Mouse (Mus musculus): ENCODE data around the gene Sfn. TPM values are rescaled to one million over a fixed set of nuclear protein-coding genes. Genes with fewer than 3 reads are reported as not detected.

Sfn gene
- polyA plus RNA-seq, 1 experiment: 0.56 TPM

DNA sequence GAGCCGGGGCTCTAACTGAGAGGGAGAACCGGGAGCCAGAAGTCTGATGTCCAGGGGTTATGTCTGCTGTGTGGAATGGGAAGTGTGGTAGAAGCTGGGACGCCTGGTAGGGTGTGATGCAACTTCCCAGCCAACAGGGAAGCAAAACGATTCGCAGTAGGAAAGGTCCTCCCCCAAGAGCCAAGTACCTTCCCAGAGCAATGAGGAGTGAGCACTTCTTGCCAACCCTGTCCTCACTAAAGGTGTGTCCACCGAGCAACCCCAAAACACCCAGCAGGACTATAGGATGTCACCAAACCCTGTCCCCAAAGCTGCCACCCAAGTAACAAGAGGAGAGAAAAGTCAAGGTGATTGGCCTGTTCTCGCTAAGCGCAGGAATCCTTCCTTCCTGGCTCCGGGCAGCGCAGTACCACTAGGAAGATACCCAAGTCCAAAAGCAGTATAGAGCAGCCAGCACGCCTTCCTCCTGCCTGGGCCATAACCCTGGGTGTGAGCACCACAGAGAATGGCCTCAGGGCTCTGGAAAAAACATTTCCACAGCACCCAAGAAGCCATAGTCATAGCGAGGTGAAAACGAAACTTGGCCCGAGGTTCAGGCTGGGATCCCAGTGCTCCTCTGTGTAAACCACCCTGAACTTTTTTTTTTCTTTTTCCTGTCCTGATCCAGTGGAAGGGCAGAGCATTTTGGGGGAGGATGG is 29.3 kb upstream of the Sfn start:
- H3K27me3 ChIP-seq (ENCODE audit: control insufficient read depth, insufficient read depth, insufficient read length): no peaks in the 10 kb centered on the region
- peak overlapping the region; percentile 46 for H3K4me3 ChIP-seq
- no peaks in the 10 kb centered on the region for H3K36me3 ChIP-seq (ENCODE audit: control insufficient read depth, insufficient read depth)
- H3K79me2 ChIP-seq (ENCODE audit: control insufficient read depth, insufficient read depth): peaks cover 33% of the 10 kb centered on the region
- no peak overlapping the region for H3ac ChIP-seq (ENCODE audit: control insufficient read depth, insufficient read length)
- TF ChIP-seq USF1 (IDR thresholded peaks at IDR 0.05; ENCODE audit: low read depth) (no peak), MYOG (IDR thresholded peaks at IDR 0.05; ENCODE audit: control insufficient read depth in 1 of 3, insufficient read depth in 1 of 3, insufficient read length in 2 of 3, low read depth in 2 of 3) (no peak), CEBPB (IDR thresholded peaks at IDR 0.05; ENCODE audit: insufficient read depth, poor library complexity, severe bottlenecking) (no peak), POLR2A (IDR thresholded peaks at IDR 0.05; ENCODE audit: insufficient read length, low read depth) (no peak), MYOD1 (IDR thresholded peaks at IDR 0.05; ENCODE audit: control insufficient read depth in 1 of 3, insufficient read length in 2 of 3, low read depth in 2 of 3) (no peak), REST (IDR thresholded peaks at IDR 0.05; ENCODE audit: insufficient read depth, insufficient read length) (no peak), E2F4 (IDR thresholded peaks at IDR 0.05; ENCODE audit: insufficient read depth) (no peak), POLR2AphosphoS2 (IDR thresholded peaks at IDR 0.05; ENCODE audit: insufficient read length, low read depth) (no peak), MAX (IDR thresholded peaks at IDR 0.05; ENCODE audit: low read depth) (no peak), SRF (IDR thresholded peaks at IDR 0.05; ENCODE audit: control insufficient read depth, insufficient read length, low read depth) (no peak), TCF12 (IDR thresholded peaks at IDR 0.05; ENCODE audit: insufficient read depth, poor library complexity, severe bottlenecking) (no peak), TCF3 (IDR thresholded peaks at IDR 0.05; ENCODE audit: insufficient read length, low read depth) (no peak)
- H3K4me2 ChIP-seq (ENCODE audit: low read depth): peak overlapping the region; percentile 91

DNA sequence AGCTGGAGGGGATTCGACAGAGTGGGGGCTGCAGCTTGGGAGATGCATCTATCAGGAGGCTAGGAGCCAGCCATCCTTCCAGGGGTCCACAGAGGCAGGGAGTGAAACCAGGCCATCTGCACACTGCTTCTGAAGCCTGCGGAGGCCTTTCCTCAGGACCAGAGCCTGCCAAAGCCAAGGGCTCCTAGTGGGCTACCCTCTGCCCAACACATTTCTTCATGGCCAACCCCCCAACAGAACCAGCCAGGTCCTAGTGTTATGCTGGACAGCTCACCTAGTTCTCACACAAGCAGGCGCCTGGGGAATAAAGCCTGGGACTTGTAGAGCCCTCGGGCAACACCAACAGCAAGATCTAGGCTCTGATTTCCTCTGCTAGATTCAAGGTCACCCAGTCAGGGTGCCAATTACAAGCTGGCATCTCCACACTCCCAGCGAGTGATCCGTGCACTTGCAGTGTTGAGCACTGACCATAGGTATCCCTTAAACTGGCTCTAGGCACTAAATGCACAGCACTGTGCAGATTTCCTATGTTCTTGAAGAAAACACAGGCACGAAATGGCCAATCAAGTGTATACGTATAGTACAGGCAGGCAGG is 28.5 kb upstream of the Sfn start:
- Histone ChIP-seq H3ac (ENCODE audit: control insufficient read depth, insufficient read length) (no peak overlapping the region), H3K36me3 (ENCODE audit: control insufficient read depth, insufficient read depth) (no peaks in the 10 kb centered on the region), H3K79me2 (ENCODE audit: control insufficient read depth, insufficient read depth) (peaks cover 33% of the 10 kb centered on the region), H3K27me3 (ENCODE audit: control insufficient read depth, insufficient read depth, insufficient read length) (no peaks in the 10 kb centered on the region), H3K4me2 (ENCODE audit: low read depth) (no peak overlapping the region), H3K4me3 (no peak overlapping the region)
- no peak for TF ChIP-seq SRF (IDR thresholded peaks at IDR 0.05; ENCODE audit: control insufficient read depth, insufficient read length, low read depth)
- no peak for TF ChIP-seq TCF3 (IDR thresholded peaks at IDR 0.05; ENCODE audit: insufficient read length, low read depth)
- no peak for TF ChIP-seq TCF12 (IDR thresholded peaks at IDR 0.05; ENCODE audit: insufficient read depth, poor library complexity, severe bottlenecking)
- TF ChIP-seq MAX (IDR thresholded peaks at IDR 0.05; ENCODE audit: low read depth): no peak
- no peak for TF ChIP-seq USF1 (IDR thresholded peaks at IDR 0.05; ENCODE audit: low read depth)
- TF ChIP-seq POLR2AphosphoS2 (IDR thresholded peaks at IDR 0.05; ENCODE audit: insufficient read length, low read depth): no peak
- TF ChIP-seq E2F4 (IDR thresholded peaks at IDR 0.05; ENCODE audit: insufficient read depth): no peak

DNA sequence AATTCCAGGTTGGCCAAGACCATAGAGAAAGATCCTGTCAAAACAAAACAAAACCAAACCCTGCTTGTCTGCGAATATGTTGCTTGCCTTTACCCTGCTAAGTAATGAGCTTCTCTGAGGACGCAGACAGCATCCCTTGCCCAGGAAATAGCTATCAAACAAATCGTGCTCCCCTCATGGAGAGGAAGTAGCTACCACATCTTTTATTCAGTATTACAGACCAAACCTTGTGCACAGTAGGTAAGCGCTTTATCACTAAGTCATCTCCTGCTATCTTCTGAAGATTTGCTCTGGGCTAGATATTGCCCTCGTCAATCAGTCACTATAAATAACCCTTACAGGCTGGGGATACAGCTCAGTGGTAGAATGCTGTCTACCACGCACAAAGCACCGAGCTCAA is 27.2 kb upstream of the Sfn start:
- H3K79me2 ChIP-seq (ENCODE audit: control insufficient read depth, insufficient read depth): peaks cover 33% of the 10 kb centered on the region
- TF ChIP-seq REST (IDR thresholded peaks at IDR 0.05; ENCODE audit: insufficient read depth, insufficient read length) (no peak), MAX (IDR thresholded peaks at IDR 0.05; ENCODE audit: low read depth) (no peak), USF1 (IDR thresholded peaks at IDR 0.05; ENCODE audit: low read depth) (no peak), TCF12 (IDR thresholded peaks at IDR 0.05; ENCODE audit: insufficient read depth, poor library complexity, severe bottlenecking) (no peak), TCF3 (IDR thresholded peaks at IDR 0.05; ENCODE audit: insufficient read length, low read depth) (no peak), MYOD1 (IDR thresholded peaks at IDR 0.05; ENCODE audit: control insufficient read depth in 1 of 3, insufficient read length in 2 of 3, low read depth in 2 of 3) (no peak), E2F4 (IDR thresholded peaks at IDR 0.05; ENCODE audit: insufficient read depth) (no peak), SRF (IDR thresholded peaks at IDR 0.05; ENCODE audit: control insufficient read depth, insufficient read length, low read depth) (no peak)
- no peak overlapping the region for H3K4me3 ChIP-seq

GRCm38 (mm10) chr4:133628517-133628916 is 26.5 kb upstream of the Sfn start:
- H3K79me2 ChIP-seq (ENCODE audit: control insufficient read depth, insufficient read depth): peaks cover 33% of the 10 kb centered on the region
- no peak overlapping the region for H3K4me3 ChIP-seq
- H3ac ChIP-seq (ENCODE audit: control insufficient read depth, insufficient read length): no peak overlapping the region
- no peaks in the 10 kb centered on the region for H3K27me3 ChIP-seq (ENCODE audit: control insufficient read depth, insufficient read depth, insufficient read length)
- TF ChIP-seq MYOD1 (IDR thresholded peaks at IDR 0.05; ENCODE audit: control insufficient read depth in 1 of 3, insufficient read length in 2 of 3, low read depth in 2 of 3) (no peak), CEBPB (IDR thresholded peaks at IDR 0.05; ENCODE audit: insufficient read depth, poor library complexity, severe bottlenecking) (no peak), POLR2A (IDR thresholded peaks at IDR 0.05; ENCODE audit: insufficient read length, low read depth) (no peak), REST (IDR thresholded peaks at IDR 0.05; ENCODE audit: insufficient read depth, insufficient read length) (no peak), MYOG (IDR thresholded peaks at IDR 0.05; ENCODE audit: control insufficient read depth in 1 of 3, insufficient read depth in 1 of 3, insufficient read length in 2 of 3, low read depth in 2 of 3) (no peak), TCF3 (IDR thresholded peaks at IDR 0.05; ENCODE audit: insufficient read length, low read depth) (no peak), USF1 (IDR thresholded peaks at IDR 0.05; ENCODE audit: low read depth) (no peak), E2F4 (IDR thresholded peaks at IDR 0.05; ENCODE audit: insufficient read depth) (no peak), SRF (IDR thresholded peaks at IDR 0.05; ENCODE audit: control insufficient read depth, insufficient read length, low read depth) (no peak), MAX (IDR thresholded peaks at IDR 0.05; ENCODE audit: low read depth) (no peak), TCF12 (IDR thresholded peaks at IDR 0.05; ENCODE audit: insufficient read depth, poor library complexity, severe bottlenecking) (no peak), POLR2AphosphoS2 (IDR thresholded peaks at IDR 0.05; ENCODE audit: insufficient read length, low read depth) (no peak)
- no peaks in the 10 kb centered on the region for H3K36me3 ChIP-seq (ENCODE audit: control insufficient read depth, insufficient read depth)
- H3K4me2 ChIP-seq (ENCODE audit: low read depth): no peak overlapping the region

More for the DNA sequence above, 27.2 kb upstream of the Sfn start:
- no peak overlapping the region for H3K4me2 ChIP-seq (ENCODE audit: low read depth)
- no peak overlapping the region for H3ac ChIP-seq (ENCODE audit: control insufficient read depth, insufficient read length)
- no peaks in the 10 kb centered on the region for H3K27me3 ChIP-seq (ENCODE audit: control insufficient read depth, insufficient read depth, insufficient read length)
- H3K36me3 ChIP-seq (ENCODE audit: control insufficient read depth, insufficient read depth): no peaks in the 10 kb centered on the region

All from myocyte (in vitro differentiated cells).